Mouse (Mus musculus): ENCODE data around the gene Spats2l. TPM values are rescaled to one million over a fixed set of nuclear protein-coding genes. Genes with fewer than 3 reads are reported as not detected.
A peak's percentile ranks its signal among the peaks of the same experiment; 100 is the strongest.

The Spats2l gene
- polyA plus RNA-seq, 1 experiment from 2014 or later, result 59.2 TPM

- no peaks in the 10 kb centered on the region for H3K27me3 ChIP-seq
- no peak for DNase-seq (ENCODE audit: low read depth, low spot score)
- CTCF ChIA-PET, result interaction anchor here (0.7 to 2.8 kb wide), 2 partner anchors 320 to 525 kb away, joined by 3 to 7 read pairs; no protein-coding TSS in a partner anchor
- TF ChIP-seq CTCF (IDR thresholded peaks at IDR 0.05), result no peak
- no peak for ATAC-seq
- in situ Hi-C loops (cut with MboI; ENCODE audit: low pct_unique_long_range_greater_than_20kb), result loop anchor here (5.0 to 25.0 kb wide), 2 partner anchors 334 to 526 kb away; partner anchors contain the start of gene Aox2
- POLR2A ChIA-PET, result interaction anchor here (0.7 kb wide), 1 partner anchor 122 kb away, joined by 3 read pairs; no protein-coding TSS in a partner anchor
Measured at GRCm38 (mm10) chr1:57953586-57954375, 179.8 kb downstream of the Spats2l start.

GRCm38 (mm10) chr1:57954376-57954765 is 180.4 kb downstream of the Spats2l start:
- no peaks in the 10 kb centered on the region for H3K27me3 ChIP-seq
- CTCF ChIA-PET, result interaction anchor here (0.7 kb wide), 1 partner anchor 320 kb away, joined by 3 read pairs; no protein-coding TSS in a partner anchor
- POLR2A ChIA-PET, result interaction anchor here (0.7 kb wide), 1 partner anchor 122 kb away, joined by 3 read pairs; no protein-coding TSS in a partner anchor
- ATAC-seq (no peak), DNase-seq (ENCODE audit: low read depth, low spot score) (no peak)
- no peak for TF ChIP-seq CTCF (IDR thresholded peaks at IDR 0.05)
- in situ Hi-C loops (cut with MboI; ENCODE audit: low pct_unique_long_range_greater_than_20kb), result loop anchor here (5.0 to 25.0 kb wide), 2 partner anchors 333 to 527 kb away; partner anchors contain the start of gene Aox2

- no peak for DNase-seq (ENCODE audit: low read depth, low spot score)
- CTCF ChIA-PET, result interaction anchor here (1.2 kb wide), 1 partner anchor 527 kb away, joined by 3 read pairs; no protein-coding TSS in a partner anchor
- no peak for ATAC-seq
- POLR2A ChIA-PET, result no interaction called here
- in situ Hi-C loops (cut with MboI; ENCODE audit: low pct_unique_long_range_greater_than_20kb), result loop anchor here (25.0 kb wide), 1 partner anchor 332 kb away; the partner anchor contains the start of gene Aox2
- H3K27me3 ChIP-seq, result no peaks in the 10 kb centered on the region
- no peak for TF ChIP-seq CTCF (IDR thresholded peaks at IDR 0.05)
Measured at GRCm38 (mm10) chr1:57955774-57956173, 181.8 kb downstream of the Spats2l start.

- ATAC-seq (peak; percentile 94), DNase-seq (ENCODE audit: low read depth, low spot score) (no peak)
- ChIA-PET CTCF (interaction anchor here (0.6 to 1.8 kb wide), 6 partner anchors 25 to 541 kb away, joined by 3 to 6 read pairs (median 3); partner anchors contain the start of gene Sgo2a), POLR2A (interaction anchor here (0.9 kb wide), 1 partner anchor 16 kb away, joined by 3 read pairs; no protein-coding TSS in a partner anchor)
- no peaks in the 10 kb centered on the region for H3K27me3 ChIP-seq
- in situ Hi-C loops (cut with MboI; ENCODE audit: low pct_unique_long_range_greater_than_20kb), result loop anchor here (25.0 kb wide), 1 partner anchor 318 kb away; the partner anchor contains the start of gene Aox2
- peak; percentile 99 for TF ChIP-seq CTCF (IDR thresholded peaks at IDR 0.05)
Measured at GRCm38 (mm10) chr1:57969327-57970271, 195.6 kb downstream of the Spats2l start.

- in situ Hi-C loops (cut with MboI; ENCODE audit: low pct_unique_long_range_greater_than_20kb), result loop anchor here (25.0 kb wide), 1 partner anchor 316 kb away; the partner anchor contains the start of gene Aox2
- POLR2A ChIA-PET, result no interaction called here
- CTCF ChIA-PET, result interaction anchor here (1.0 to 2.1 kb wide), 3 partner anchors 10 to 25 kb away, joined by 3 to 7 read pairs (median 5); partner anchors contain the start of gene Sgo2a
- ATAC-seq (no peak), DNase-seq (ENCODE audit: low read depth, low spot score) (no peak)
- no peak for TF ChIP-seq CTCF (IDR thresholded peaks at IDR 0.05)
- no peaks in the 10 kb centered on the region for H3K27me3 ChIP-seq
Measured at GRCm38 (mm10) chr1:57971588-57971987, 197.6 kb downstream of the Spats2l start.

GRCm38 (mm10) chr1:57976860-57977259 is 202.9 kb downstream of the Spats2l start:
- TF ChIP-seq CTCF (IDR thresholded peaks at IDR 0.05), result no peak
- in situ Hi-C loops (cut with MboI; ENCODE audit: low pct_unique_long_range_greater_than_20kb), result no loop called here
- DNase-seq (ENCODE audit: low read depth, low spot score), result no peak
- no peaks in the 10 kb centered on the region for H3K27me3 ChIP-seq
- ATAC-seq, result no peak
- ChIA-PET POLR2A (no interaction called here), CTCF (interaction anchor here (1.5 kb wide), 1 partner anchor 12 kb away, joined by 4 read pairs; no protein-coding TSS in a partner anchor)

- DNase-seq (ENCODE audit: low read depth, low spot score) (peak; percentile 83), ATAC-seq (peak; percentile 95)
- no peaks in the 10 kb centered on the region for H3K27me3 ChIP-seq
- no peak for TF ChIP-seq CTCF (IDR thresholded peaks at IDR 0.05)
- CTCF ChIA-PET, result interaction anchor here (1.0 to 1.3 kb wide), 2 partner anchors 12 to 560 kb away, joined by 4 read pairs; no protein-coding TSS in a partner anchor
- POLR2A ChIA-PET, result no interaction called here
- in situ Hi-C loops (cut with MboI; ENCODE audit: low pct_unique_long_range_greater_than_20kb), result no loop called here
Measured at GRCm38 (mm10) chr1:57989052-57989600, 215.2 kb downstream of the Spats2l start.

GRCm38 (mm10) chr1:57991277-57991676 is 217.3 kb downstream of the Spats2l start:
- H3K27me3 ChIP-seq, result no peaks in the 10 kb centered on the region
- ChIA-PET CTCF (interaction anchor here (0.9 to 1.1 kb wide), 2 partner anchors 13 to 69 kb away, joined by 3 to 5 read pairs; no protein-coding TSS in a partner anchor), POLR2A (no interaction called here)
- DNase-seq (ENCODE audit: low read depth, low spot score) (no peak), ATAC-seq (no peak)
- in situ Hi-C loops (cut with MboI; ENCODE audit: low pct_unique_long_range_greater_than_20kb), result no loop called here
- TF ChIP-seq CTCF (IDR thresholded peaks at IDR 0.05), result no peak

GRCm38 (mm10) chr1:57995432-57996132 is 221.6 kb downstream of the Spats2l start, which contains the start of gene Sgo2a:
TSS of gene Sgo2a (plus strand) at chr1:57995971.
- POLR2A ChIA-PET, result no interaction called here
- no peak for TF ChIP-seq CTCF (IDR thresholded peaks at IDR 0.05)
- in situ Hi-C loops (cut with MboI; ENCODE audit: low pct_unique_long_range_greater_than_20kb), result no loop called here
- ATAC-seq (peak; percentile 91), DNase-seq (ENCODE audit: low read depth, low spot score) (peak; percentile 62)
- no peaks in the 10 kb centered on the region for H3K27me3 ChIP-seq
- CTCF ChIA-PET, result interaction anchor here (1.4 to 1.7 kb wide), 2 partner anchors 25 to 27 kb away, joined by 4 to 5 read pairs; no protein-coding TSS in a partner anchor
